Mouse (Mus musculus): ENCODE data around the gene Mxra7.

The Mxra7 gene

DNA sequence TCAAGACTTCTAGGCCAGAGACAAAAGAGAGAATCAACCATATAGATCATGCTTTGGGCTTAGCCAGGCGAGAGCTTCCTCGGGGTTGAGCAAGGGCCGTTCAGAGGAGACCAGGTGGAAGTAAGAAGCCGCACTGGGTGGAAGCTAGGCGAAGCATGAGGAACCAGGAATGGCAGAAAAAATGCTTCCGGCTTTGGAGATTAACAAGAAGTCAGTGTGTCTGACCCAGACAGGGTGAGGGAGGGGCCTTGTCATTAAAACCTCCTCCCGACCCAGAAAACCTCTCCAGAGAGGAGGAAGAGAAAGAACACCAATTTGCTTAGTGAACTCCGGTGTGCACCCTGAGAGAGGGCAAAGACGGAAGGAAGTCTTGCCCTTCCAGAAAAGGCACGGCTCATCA, 43.6 kb downstream of the Mxra7 start:
- DNase-seq (ENCODE audit: low read depth, low spot score) = no peak

- peak; percentile 13 for DNase-seq (ENCODE audit: low read depth, low spot score)
These were observed 45.1 kb downstream of the Mxra7 start for GRCm38 (mm10) chr11:116782737-116783145.

DNA sequence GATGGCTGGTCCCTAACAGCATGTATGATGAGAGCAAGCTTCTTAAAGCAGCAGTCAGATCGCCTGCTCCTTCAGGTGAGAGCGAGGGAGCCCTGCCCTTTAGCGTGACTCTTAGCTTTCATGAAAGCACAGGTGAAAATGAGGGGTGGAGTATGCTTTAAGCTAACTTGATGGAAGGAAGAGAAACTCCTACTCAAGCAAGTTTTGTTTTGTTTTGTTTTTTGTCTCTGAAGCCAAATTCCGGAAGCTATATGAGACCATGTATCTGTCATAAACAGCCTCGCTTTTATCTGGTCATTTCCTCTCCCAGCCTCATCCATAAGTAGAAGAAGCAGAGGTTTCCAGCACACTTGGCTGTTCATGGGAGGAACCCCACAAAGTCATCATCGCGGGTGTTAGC, 52.4 kb downstream of the Mxra7 start, which contains the start of gene St6galnac1:
St6galnac1 (minus strand) TSS at position 101 of the 400 bp plus-strand sequence.
- no peak for DNase-seq (ENCODE audit: low read depth, low spot score)

- no peak for DNase-seq (ENCODE audit: low read depth, low spot score)
These were observed 54.6 kb downstream of the Mxra7 start for GRCm38 (mm10) chr11:116773205-116773604.

DNA sequence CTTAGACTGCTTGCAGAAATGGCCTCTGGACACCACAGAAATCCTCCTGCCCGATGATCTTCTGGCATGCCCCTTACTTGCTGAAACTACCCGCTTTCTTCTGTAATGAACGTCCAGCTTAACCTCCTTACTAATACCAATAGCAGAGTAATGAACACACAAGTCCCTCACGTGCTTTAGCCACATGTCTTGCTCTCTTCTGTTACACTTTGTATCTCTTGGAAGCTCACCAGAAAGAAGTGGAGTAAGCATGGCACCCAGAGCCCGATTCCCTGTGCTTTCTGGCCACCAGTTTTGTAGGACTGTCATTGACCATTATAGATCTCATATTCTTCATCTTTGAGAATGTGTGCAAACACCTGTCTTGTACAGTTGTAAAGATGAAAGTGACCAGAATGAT, 58.0 kb downstream of the Mxra7 start:
- no peak for DNase-seq (ENCODE audit: low read depth, low spot score)

DNA sequence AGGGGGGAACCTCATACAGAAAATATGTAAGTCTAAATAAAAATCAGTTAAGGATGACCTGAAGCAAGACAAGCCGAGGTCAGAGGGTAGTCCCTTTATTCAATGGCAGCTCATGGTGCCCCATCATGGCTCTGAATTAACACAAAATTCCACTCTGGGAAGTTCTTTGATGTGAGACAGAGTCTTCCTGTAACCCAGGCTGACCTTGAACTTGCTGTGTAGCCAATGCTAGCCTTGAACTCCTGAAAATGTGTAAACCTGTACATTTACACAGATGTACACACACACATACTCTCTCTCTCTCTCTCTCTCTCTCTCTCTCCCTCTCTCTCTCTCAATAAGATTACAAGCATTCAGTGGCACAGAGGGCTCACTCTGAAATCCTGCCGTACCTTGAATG, 62.9 kb downstream of the Mxra7 start:
- no peak for DNase-seq (ENCODE audit: low read depth, low spot score)

GRCm38 (mm10) chr11:116764346-116764745, 63.5 kb downstream of the Mxra7 start:
- DNase-seq (ENCODE audit: low read depth, low spot score) = no peak

DNA sequence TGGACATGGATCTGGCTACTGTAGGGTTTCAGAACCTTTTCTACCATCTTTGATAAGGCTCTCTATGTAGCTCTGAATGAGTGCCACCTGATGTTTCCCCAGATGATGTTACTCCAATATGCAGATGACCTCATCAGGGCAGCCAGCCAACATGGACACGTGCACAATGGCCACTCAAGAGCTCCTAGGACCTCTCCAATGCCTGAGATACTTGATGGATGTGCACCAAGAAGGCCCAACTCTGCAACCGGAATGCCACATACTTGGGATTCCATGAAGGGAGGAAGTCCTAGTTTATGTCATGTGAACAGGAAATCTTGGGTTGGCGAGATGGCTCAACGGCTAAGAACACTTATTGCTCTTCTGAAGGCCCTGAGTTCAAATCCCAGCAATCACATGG, 72.7 kb downstream of the Mxra7 start:
- DNase-seq (ENCODE audit: low read depth, low spot score) = no peak

DNA sequence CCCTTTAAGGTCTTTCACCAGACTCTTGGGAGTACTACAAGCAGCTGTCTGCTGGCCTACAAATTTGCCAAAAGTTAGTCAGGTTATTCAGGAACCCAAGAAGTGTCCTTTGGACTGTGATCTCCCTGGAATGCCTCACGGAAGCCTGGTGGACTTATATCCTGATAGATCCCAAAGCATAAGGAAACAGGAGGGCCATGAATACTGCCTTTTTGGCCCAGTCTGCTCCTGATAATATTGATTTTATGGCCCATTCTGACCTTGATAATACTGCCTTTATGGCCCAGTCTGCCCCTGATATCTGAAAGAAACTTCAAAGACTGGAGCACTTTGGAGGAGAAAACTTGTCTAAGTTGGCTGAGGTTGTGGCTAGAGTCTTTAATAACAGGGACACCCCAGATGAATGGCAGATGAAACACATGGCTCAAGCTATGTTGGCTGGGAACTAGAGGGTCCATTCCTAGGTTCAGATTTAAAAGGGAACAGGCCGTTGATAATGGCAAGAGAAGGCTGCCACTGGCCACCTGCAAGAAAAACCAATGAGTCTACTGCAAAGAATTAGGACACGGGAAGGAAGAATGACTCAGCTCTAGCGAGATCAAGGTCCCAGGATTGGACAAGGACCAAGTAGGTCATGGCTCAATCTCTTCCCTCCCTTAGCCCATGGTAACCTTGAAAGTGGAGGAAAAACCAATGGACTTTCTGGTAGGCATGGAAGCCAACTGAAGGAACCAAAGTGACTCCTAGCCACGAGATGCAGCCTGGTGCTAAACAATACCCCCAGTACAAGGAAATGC, 74.0 kb downstream of the Mxra7 start:
- peak; percentile 28 for DNase-seq (ENCODE audit: low read depth, low spot score)

Data from brain, adult 2 months (tissue).